Comparison of ENCODE assay signal across 20 mouse cellular contexts in the genomic region with DNA sequence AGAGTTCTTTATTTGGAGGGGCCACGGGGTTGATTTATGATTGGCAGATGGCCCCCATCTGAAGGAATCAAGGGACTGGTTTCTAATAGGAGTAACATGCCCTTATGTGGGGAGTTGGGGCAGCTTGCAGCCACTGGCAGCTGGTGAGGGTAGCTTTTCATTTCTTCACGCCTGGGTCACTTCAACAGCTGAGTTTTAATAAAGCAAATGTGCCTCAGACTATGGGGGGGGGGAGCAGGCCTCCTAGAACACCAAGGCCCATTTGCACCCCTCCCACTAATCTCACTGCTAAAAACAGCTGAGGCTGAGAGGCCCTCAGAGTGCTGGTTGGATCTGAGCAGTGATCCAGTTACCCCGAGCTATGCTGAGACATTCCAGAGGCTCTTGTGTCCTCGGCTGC. TPM values are rescaled to one million over a fixed set of nuclear protein-coding genes. Genes with fewer than 3 reads are reported as not detected.
DNase-seq lines count a peak whose midpoint lies in the region; ATAC-seq and TF ChIP-seq lines count a peak whose summit lies in the region.
"Had no signal": no experiment of that assay in that cellular context is flagged by ENCODE, and none has a peak within 500 bp of the region (broad histone marks: within the 10 kb centered on the region; RNA-seq: fewer than 3 reads in every experiment).

No protein-coding gene starts in this region.

- H3K4me3 ChIP-seq in heart, embryonic 12.5 days: no peak overlapping the region
- no peak overlapping the region for H3K4me3 ChIP-seq in midbrain, postnatal 0 days (ENCODE audit: low read depth, low read length)
- no peak overlapping the region for H3K4me3 ChIP-seq in midbrain, embryonic 13.5 days (replicated peaks)
- H3K4me3 ChIP-seq: hindbrain, embryonic 10.5 days; kidney, embryonic 15.5 days; left cerebral cortex, adult 2 months; liver, embryonic 12.5 days; lung, embryonic 15.5 days had no signal

- no peak for TF ChIP-seq CTCF in midbrain, postnatal 0 days (IDR thresholded peaks at IDR 0.05)

- WGBS in heart, embryonic 12.5 days: 34% methylated on average over 4 of the region's 4 CpGs
- 49% methylated on average over 4 of the region's 4 CpGs for WGBS in midbrain, postnatal 0 days
- WGBS in midbrain, embryonic 13.5 days: 35% methylated on average over 4 of the region's 4 CpGs

- no peaks in the 10 kb centered on the region for H3K9me3 ChIP-seq in heart, embryonic 12.5 days (replicated peaks)
- no peaks in the 10 kb centered on the region for H3K9me3 ChIP-seq in midbrain, postnatal 0 days (ENCODE audit: low read length)
- H3K9me3 ChIP-seq in midbrain, embryonic 13.5 days: no peaks in the 10 kb centered on the region
- H3K9me3 ChIP-seq: hindbrain, embryonic 10.5 days; kidney, embryonic 15.5 days; liver, embryonic 12.5 days; lung, embryonic 15.5 days had no signal

- peak overlapping the region; percentile 18; the same call in 1 of the 2 replicates for H3K27ac ChIP-seq in heart, embryonic 12.5 days (ENCODE audit: poor library complexity, severe bottlenecking)
- no peak overlapping the region for H3K27ac ChIP-seq in midbrain, postnatal 0 days (ENCODE audit: low read depth, low read length)
- H3K27ac ChIP-seq in midbrain, embryonic 13.5 days: no peak overlapping the region
- H3K27ac ChIP-seq: hindbrain, embryonic 10.5 days; kidney, embryonic 15.5 days; left cerebral cortex, adult 2 months; liver, embryonic 12.5 days; lung, embryonic 15.5 days had no signal

- H3K36me3 ChIP-seq in heart, embryonic 12.5 days: no peaks in the 10 kb centered on the region
- no peaks in the 10 kb centered on the region for H3K36me3 ChIP-seq in midbrain, postnatal 0 days (ENCODE audit: insufficient read depth, low read length)
- no peaks in the 10 kb centered on the region for H3K36me3 ChIP-seq in midbrain, embryonic 13.5 days
- H3K36me3 ChIP-seq: hindbrain, embryonic 10.5 days; kidney, embryonic 15.5 days; liver, embryonic 12.5 days; lung, embryonic 15.5 days had no signal

- peaks cover 22% of the 10 kb centered on the region for H3K4me1 ChIP-seq in heart, embryonic 12.5 days (replicated peaks)
- H3K4me1 ChIP-seq in midbrain, postnatal 0 days (ENCODE audit: insufficient read depth, low read length): no peaks in the 10 kb centered on the region
- H3K4me1 ChIP-seq in midbrain, embryonic 13.5 days (replicated peaks): no peaks in the 10 kb centered on the region
- H3K4me1 ChIP-seq: kidney, embryonic 15.5 days; liver, embryonic 12.5 days; lung, embryonic 15.5 days had no signal

- H3K9ac ChIP-seq in heart, embryonic 12.5 days: peak overlapping the region; percentile 26; the same call in 1 of the 2 replicates
- no peak overlapping the region for H3K9ac ChIP-seq in midbrain, postnatal 0 days (replicated peaks; ENCODE audit: low read length, poor library complexity, severe bottlenecking)
- H3K9ac ChIP-seq in midbrain, embryonic 13.5 days (replicated peaks): no peak overlapping the region
- H3K9ac ChIP-seq: forebrain, postnatal 0 days; kidney, embryonic 15.5 days; liver, embryonic 12.5 days; lung, embryonic 15.5 days had no signal

- ATAC-seq in heart, embryonic 12.5 days (ENCODE audit: insufficient number of reproducible peaks, low FRiP score): no peak
- no peak for ATAC-seq in midbrain, postnatal 0 days (ENCODE audit: low FRiP score)
- ATAC-seq in midbrain, embryonic 13.5 days: no peak
- ATAC-seq: forebrain, postnatal 0 days; liver, embryonic 12.5 days had no signal

- no peak overlapping the region for H3K4me2 ChIP-seq in heart, embryonic 12.5 days
- H3K4me2 ChIP-seq in midbrain, postnatal 0 days (ENCODE audit: low read depth, low read length, poor library complexity, severe bottlenecking): no peak overlapping the region
- no peak overlapping the region for H3K4me2 ChIP-seq in midbrain, embryonic 13.5 days (replicated peaks)
- H3K4me2 ChIP-seq: kidney, embryonic 15.5 days; liver, embryonic 12.5 days; lung, embryonic 15.5 days had no signal

- intact Hi-C loops in gastrocnemius, postnatal 14 days (cut with DNase I; ENCODE audit: low total_unique reads): no loop called here

- H3K27me3 ChIP-seq in heart, embryonic 12.5 days (replicated peaks): 0 out of 2 replicates have a peak, but pooled peaks cover 3% of the 10 kb centered on the region
- no peaks in the 10 kb centered on the region for H3K27me3 ChIP-seq in midbrain, postnatal 0 days (ENCODE audit: insufficient read depth, low read length)
- peaks cover 3% of the 10 kb centered on the region; the same call in 1 of the 2 replicates for H3K27me3 ChIP-seq in midbrain, embryonic 13.5 days
- H3K27me3 ChIP-seq: lung, embryonic 15.5 days had no signal

- DNase-seq in heart, adult 8-10 months (ENCODE audit: low spot score): no peak
- DNase-seq in midbrain, postnatal 0 days (ENCODE audit: low spot score): peak; percentile 30
- peak; percentile 49 for DNase-seq in gastrocnemius, postnatal 14 days
- DNase-seq in skeletal muscle tissue, adult 2 months (ENCODE audit: low read depth, low spot score): peak; percentile 91
- DNase-seq in natural killer cell, adult 2 months (ENCODE audit: low spot score in 2 of 2): no peak
- DNase-seq: adrenal gland, adult 2 months; cerebellum, adult 18-20 months; forebrain, postnatal 0 days; right cerebral cortex, postnatal 25 days; thymus, adult 18-20 months had no signal

RNA-seq across cellular contexts. Expression of gene Myh3, which starts 27.6 kb away (rescaled TPM):
- polyA plus RNA-seq in heart, embryonic 12.5 days (2016; fragmentation: Nextera tagmentation; extraction: Ambion mirVana): 0.47 and 0.55 TPM in 2 replicates
- total RNA-seq in heart, adult 8-10 months (2022): under 1 TPM in 2 of 4 experiments, not detected in 2; 0.03 TPM
- total RNA-seq in midbrain, postnatal 0 days (2014; rRNA removed): 0.24 and 1.2 TPM in 2 replicates
- 0.13 and 0.25 TPM in 2 replicates for polyA plus RNA-seq in midbrain, postnatal 0 days (2015; fragmentation: Nextera tagmentation; extraction: Ambion mirVana)
- polyA plus RNA-seq in midbrain, embryonic 13.5 days (2015; fragmentation: Nextera tagmentation; extraction: Ambion mirVana): 0.35 and 0.39 TPM in 2 replicates
- total RNA-seq in gastrocnemius, postnatal 14 days (2021): 10 to 100 TPM; 33.8 to 49.2 TPM
- total RNA-seq: common myeloid progenitor, adult 5-6 weeks; megakaryocyte progenitor cell, adult 5-6 weeks had no signal
- polyA plus RNA-seq: adrenal gland, adult 2 months; gonadal fat pad, adult 2 months had no signal

RNA-seq across cellular contexts. Expression of gene Sco1, which starts 53.2 kb away (rescaled TPM):
- 24.3 and 25.8 TPM in 2 replicates for polyA plus RNA-seq in heart, embryonic 12.5 days (2016; fragmentation: Nextera tagmentation; extraction: Ambion mirVana)
- 10 to 100 TPM; 20.7 to 25.9 (median 23.3) TPM for total RNA-seq in heart, adult 8-10 months (2022)
- 11.2 and 12.4 TPM in 2 replicates for total RNA-seq in midbrain, postnatal 0 days (2014; rRNA removed)
- polyA plus RNA-seq in midbrain, postnatal 0 days (2015; fragmentation: Nextera tagmentation; extraction: Ambion mirVana): 13.2 and 14.7 TPM in 2 replicates
- polyA plus RNA-seq in midbrain, embryonic 13.5 days (2015; fragmentation: Nextera tagmentation; extraction: Ambion mirVana): 15.1 and 16.4 TPM in 2 replicates
- 1 to 10 TPM; 8.5 to 8.6 TPM for total RNA-seq in gastrocnemius, postnatal 14 days (2021)

RNA-seq across cellular contexts. Expression of gene Adprm, which starts 53.3 kb away (rescaled TPM):
- polyA plus RNA-seq in heart, embryonic 12.5 days (2016; fragmentation: Nextera tagmentation; extraction: Ambion mirVana): 20.1 and 21.2 TPM in 2 replicates
- 10 to 100 TPM in 3 of 4 experiments, 1 to 10 TPM in 1; 9.8 to 13.1 (median 11.5) TPM for total RNA-seq in heart, adult 8-10 months (2022)
- total RNA-seq in midbrain, postnatal 0 days (2014; rRNA removed): 23.7 and 28.6 TPM in 2 replicates
- 25.9 and 28.1 TPM in 2 replicates for polyA plus RNA-seq in midbrain, postnatal 0 days (2015; fragmentation: Nextera tagmentation; extraction: Ambion mirVana)
- polyA plus RNA-seq in midbrain, embryonic 13.5 days (2015; fragmentation: Nextera tagmentation; extraction: Ambion mirVana): 37.0 and 38.5 TPM in 2 replicates
- total RNA-seq in gastrocnemius, postnatal 14 days (2021): 1 to 10 TPM; 5.6 to 7.8 TPM

Comparison
In these comparisons a context has a peak if more than half of its experiments do, and no peak if none do; other contexts are left out.
1. DNase-seq: peak in midbrain, postnatal 0 days (single experiment), gastrocnemius, postnatal 14 days (single experiment) and skeletal muscle tissue, adult 2 months (single experiment); none in heart, adult 8-10 months (single experiment) and natural killer cell, adult 2 months (0 of 2).
2. RNA of gene Myh3, which starts 27.6 kb away (total RNA-seq): 33.8 to 49.2 TPM in gastrocnemius, postnatal 14 days; 0.24 to 1.2 TPM in midbrain, postnatal 0 days and 0.03 TPM in heart, adult 8-10 months; every median in the first group is over 10 times any median in the second.